Mouse (Mus musculus): ENCODE measurements around the gene Aggf1. TPM values are rescaled to one million over a fixed set of nuclear protein-coding genes. Genes with fewer than 3 reads are reported as not detected.
"Not testable (repeated sequence)": the region's sequence is repeated elsewhere in the genome, so short reads cannot be mapped to it uniquely, and the experiment has no call there.

Gene Aggf1
- total RNA-seq (2021): 10 to 100 TPM; 44.4 to 47.0 TPM
- long read RNA-seq, experiment 1, transcript Aggf1-201 (14 exons, 3,249 nt): major isoform, 105 of 111 reads
- long read RNA-seq, experiment 1, partial matches to known transcripts: 3 of 111 reads
- long read RNA-seq, experiment 1, other reads (novel, unspliced or antisense): 3 of 111 reads
- long read RNA-seq, experiment 2, transcript Aggf1-201 (14 exons, 3,249 nt): major isoform, 105 of 122 reads
- long read RNA-seq, experiment 2, partial matches to known transcripts: 8 of 122 reads
- long read RNA-seq, experiment 2, other reads (novel, unspliced or antisense): 9 of 122 reads

DNA sequence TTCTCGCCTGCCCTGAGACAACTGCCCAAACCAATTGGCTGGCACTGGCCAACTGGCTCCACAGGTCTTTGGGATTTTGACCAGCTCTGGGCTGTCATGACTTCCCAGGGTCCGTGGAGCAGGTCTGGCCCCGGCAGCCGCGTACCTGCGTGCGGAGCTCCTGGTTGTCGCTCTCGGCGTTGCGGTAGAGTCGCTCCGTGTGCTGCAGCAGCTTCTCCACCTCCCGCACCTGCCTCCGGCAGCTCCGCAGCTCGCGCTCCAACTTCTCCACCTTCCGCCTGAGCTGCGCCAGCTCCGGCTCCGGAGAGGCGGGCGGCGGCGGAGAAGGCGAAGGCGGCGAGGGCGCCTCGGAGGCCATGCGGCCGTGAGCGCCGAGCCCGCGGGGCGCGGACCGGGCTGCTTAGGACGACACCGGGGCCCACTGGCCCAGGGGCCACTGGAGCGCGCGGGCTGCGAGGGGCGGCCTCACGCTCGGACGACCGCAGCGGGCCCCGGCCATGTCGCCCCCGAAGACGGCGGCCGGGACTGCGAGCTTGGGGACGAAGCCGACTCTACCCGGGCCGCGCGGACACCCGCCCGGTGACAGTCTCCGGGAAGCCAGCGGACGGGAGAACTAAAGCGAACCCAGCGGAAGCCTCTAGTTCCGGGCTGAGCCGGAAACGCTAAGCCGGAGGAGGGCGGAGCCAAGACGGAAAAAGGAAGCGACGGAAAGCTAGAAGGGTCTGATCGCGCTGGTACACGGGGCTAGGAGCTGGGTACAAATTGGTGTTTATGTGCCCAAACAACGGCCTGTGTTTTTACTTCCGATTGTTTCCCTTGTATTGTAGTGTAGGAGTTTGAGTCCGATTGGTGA is at the start of gene Aggf1:
Gene Aggf1, minus strand, starts transcription at position 652 of the 853 bp plus-strand sequence.
- intact Hi-C loops (cut with DNase I): no loop called here
- peak; percentile 89 to 92 for DNase-seq (ENCODE audit: low spot score in 2 of 2)

DNA sequence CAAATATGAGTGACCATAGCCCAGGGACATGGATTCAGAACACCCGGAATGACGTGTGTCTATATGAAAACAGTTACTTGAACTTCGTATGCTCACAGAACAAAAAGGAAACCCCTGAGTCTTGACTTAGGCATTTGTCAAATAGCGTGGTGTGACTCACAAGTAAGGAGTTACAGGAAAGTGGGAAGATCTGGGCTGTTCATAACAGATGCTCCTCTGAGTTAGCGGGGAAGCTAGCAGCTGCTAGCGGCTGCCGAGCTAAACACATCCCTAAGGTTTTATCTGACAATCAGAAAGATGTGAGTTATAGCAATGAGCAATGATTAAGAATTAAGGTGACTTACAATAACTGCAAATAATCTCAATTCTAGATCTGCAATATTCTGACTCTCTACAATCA is 49.8 kb upstream of the Aggf1 start:
- intact Hi-C loops (cut with DNase I): no loop called here
- DNase-seq (ENCODE audit: low spot score in 2 of 2): peak; percentile 20 to 33

DNA sequence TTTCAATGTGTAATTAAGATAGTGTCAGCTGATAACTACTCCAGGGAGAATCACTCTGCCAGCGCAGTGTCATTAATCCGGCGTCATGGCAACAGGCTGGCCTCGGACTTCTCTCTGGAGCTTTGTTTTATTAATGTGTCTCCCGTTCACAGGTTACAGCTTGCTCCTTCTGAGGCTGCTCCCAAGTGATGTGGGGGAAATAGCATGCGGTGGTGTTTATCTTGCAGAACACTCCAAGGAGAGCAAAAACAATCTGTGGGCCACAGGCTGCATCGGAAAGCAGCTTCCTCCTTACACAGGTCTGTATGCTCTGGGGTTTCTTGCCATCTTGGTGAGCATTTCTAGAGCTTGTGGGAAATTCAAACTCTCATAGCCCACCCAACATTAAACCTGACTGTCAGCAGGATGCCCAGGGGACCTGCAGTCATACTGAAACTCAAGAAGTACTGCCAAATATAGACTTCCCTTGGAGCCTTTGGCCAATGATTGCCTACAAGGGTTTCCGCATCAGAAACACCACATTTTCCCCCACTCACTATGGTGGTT is 44.1 kb upstream of the Aggf1 start:
- intact Hi-C loops (cut with DNase I): no loop called here
- no peak for DNase-seq (ENCODE audit: low spot score in 2 of 2)

DNA sequence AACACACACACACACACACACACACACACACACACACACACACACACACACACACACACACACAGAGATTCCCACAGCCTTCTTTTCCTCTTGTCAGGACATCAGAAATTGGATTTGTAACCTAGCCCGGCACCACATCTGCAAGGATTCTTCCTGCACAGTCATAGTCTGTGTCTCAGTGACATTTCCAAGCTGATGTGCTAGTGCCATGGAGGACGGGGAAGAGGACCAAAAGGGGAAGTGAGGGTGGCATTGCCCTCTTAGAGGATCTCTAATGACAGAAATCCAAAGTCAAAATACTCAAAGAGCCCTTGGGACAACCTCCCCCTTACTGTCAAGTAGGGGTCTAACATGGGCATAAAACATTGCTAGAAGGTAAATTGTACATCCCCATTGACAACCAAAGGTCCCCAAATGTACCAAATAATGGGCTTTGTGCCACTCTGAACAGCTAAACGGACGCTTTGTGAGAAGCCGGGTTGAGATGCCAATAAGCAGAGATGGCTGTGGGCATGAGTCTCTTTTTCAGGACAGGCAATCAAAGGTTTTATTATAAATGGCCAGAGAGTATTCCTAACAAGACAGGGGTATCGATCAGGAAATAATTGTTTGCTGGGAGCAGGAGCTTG is 43.5 kb upstream of the Aggf1 start:
- no peak for DNase-seq (ENCODE audit: low spot score in 2 of 2)
- intact Hi-C loops (cut with DNase I): no loop called here

DNA sequence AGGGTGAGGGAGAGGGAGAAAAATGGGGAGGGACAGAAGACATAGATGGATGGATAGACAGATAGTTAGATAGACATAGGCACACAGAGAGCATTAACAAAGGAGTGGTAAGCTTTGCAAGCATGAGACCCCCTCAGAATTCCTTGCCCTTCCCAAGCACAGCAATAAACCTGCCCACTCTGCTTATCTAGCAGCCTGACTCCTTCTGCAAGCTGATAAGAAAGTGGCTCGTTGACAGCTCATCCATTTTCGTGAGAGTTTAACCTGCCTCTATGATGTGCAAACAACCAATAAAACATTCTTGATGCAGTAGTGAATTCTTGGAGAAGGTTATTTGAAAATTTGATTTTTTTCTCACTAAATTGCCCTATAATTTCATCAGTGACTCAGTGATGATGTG is 37.1 kb upstream of the Aggf1 start:
- no peak for DNase-seq (ENCODE audit: low spot score in 2 of 2)
- intact Hi-C loops (cut with DNase I): no loop called here

DNA sequence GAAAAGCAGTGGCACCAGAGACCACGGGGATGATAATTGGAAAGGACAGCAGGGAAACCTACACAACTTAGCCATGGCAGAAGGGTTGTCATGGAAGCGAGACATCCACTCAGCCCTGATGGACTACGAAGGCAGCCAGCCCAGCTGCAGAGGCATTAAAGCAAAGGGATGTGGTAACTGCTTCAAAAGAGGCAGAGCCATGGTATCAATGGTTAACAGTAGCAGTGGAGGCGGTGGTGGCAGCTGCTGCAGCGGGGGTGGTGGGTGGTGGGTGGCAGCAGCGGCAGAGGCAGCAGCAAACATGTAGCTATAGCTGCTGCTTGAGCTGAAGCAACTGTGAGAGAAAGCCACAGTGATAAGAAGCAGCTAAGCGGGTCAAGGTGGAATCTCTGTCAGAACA is 18.1 kb upstream of the Aggf1 start:
- no peak for DNase-seq (ENCODE audit: low spot score in 2 of 2)
- intact Hi-C loops (cut with DNase I): loop anchor here (5.0 kb wide), 1 partner anchor 329 kb away; no protein-coding TSS in a partner anchor

DNA sequence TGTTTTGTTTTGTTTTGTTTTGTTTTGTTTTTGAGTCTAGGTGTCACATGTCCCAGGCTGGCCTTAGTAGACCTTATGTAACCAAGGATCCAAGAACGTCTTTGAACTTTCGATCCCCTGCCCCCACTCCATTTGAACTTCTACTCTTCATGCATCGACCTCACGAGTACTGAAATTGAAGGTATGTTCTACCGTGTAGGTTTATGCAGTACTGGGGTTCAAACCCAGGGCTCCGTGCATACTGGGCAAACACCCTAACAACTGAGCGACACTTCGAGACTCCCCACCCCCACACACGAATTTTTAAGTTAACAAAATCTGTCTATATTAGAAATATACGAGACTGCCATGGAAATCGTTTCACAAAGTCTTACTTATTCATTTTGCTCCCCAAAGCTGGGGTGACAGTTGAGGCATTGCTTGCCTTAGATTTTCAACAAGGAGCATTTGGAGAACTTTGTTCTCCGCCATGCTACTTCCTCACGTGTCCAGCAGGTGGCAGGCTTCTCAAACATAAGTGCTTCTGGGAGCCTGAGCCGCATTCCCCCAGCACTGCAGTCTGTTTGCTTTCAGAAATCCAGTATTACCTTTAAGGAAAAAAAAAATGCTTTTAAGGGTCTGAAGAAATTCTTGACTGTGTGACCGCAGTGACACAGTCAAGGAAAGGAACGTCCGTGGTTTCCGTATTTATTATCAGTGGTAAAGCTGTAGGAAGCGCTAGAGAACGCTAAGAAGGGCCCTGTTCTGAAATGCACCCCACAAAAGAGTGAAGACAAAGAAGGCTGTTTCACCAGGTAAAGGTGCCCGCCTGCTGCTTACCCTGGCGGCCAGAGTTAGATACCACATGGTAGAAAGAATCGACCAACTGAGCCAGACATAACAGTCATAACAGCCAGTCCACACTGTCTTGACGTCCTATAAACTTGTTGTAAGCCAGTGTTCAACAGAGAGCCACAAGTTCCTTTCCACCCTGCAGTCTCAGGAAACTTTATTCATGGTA is 15.0 kb upstream of the Aggf1 start:
- intact Hi-C loops (cut with DNase I): loop anchor here (1.0 to 5.0 kb wide), 2 partner anchors 91 to 332 kb away; no protein-coding TSS in a partner anchor
- DNase-seq (ENCODE audit: low spot score in 2 of 2): peak; percentile 85 to 87

DNA sequence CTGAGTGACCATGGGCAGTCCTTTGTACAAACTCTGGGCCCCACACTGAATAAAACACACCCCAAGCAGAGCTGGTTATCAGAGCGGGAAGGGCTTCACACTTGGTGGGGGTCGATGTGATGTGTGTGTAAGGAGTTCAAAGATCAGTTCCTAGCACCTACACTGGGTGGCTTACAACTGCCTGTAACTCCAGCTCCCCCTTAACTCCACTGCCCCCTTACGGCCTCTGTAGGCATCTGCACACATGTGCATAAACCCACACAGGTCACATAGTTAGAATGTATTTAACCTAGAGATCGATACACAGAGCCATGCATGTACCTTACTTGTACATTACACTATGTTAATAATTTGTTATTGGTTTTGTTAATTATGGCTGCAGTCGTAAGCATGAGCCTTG is 13.1 kb upstream of the Aggf1 start:
- no peak for DNase-seq (ENCODE audit: low spot score in 2 of 2)
- intact Hi-C loops (cut with DNase I): no loop called here

DNA sequence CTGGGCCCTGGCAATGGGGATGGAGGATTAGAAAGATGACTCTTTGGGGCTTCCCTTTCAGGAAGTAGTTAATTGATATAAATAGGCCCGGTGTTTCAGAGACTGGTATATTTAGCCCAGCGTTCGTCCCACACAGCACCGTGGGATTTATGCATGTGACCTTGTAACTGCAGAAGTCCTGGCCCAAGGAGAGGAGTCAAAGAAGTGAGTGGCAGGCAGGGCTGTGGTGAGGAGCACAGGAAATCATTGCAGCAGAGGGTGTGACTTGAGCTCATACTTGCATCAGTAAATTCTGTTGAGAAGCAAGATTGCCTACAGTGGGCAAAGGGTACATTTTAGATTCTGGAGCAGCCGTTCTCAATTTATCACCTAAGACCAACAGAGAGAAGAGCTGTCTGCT is 7.3 kb upstream of the Aggf1 start:
- intact Hi-C loops (cut with DNase I): no loop called here
- no peak for DNase-seq (ENCODE audit: low spot score in 2 of 2)

DNA sequence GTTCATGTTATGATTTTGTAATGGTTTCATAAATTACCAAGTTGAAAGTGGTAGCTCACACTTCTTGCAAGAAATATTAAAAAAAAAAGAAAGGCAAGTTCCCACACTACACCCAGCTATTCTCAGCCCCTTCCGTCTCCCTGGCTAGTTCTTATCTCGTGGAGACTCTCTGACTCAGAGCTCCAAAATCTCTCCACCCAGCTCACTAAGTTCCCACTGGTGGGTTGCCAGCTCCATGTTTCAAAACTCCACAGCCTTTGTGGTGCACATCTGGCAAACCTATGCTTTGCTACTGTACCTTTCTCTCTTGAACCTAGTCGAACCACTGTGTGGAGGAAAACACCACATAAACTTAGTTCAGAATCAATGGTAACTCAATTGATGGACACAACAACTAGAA is 3.5 kb upstream of the Aggf1 start:
- DNase-seq (ENCODE audit: low spot score in 2 of 2): no peak
- intact Hi-C loops (cut with DNase I): no loop called here

DNA sequence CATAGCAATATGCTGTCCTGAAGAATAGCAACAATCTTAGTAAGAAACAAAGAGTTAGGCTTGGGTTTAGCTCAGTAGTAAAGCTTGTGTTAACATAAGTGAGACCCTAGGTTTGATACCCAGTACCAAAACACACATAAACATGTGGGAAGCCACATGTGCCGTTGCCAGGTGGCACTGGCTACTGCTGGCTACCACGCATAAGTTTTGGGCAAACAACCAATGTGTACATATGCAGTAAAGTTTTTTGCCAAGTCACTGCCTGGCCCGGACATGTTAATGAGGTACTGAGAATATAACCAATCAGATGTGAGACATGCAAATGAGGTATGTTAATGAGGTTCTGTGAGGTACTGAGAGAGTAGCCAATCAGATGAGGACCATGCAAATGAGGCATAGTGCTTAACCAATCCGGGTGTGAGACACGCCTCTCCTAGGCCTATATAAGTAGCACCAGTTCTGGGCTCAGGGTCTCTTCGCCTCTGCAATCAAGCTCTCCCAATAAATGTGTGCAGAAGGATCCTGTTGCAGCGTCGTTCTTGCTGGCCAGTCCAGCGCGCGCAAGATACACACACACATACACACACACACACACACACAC is 1.6 kb upstream of the Aggf1 start:
- DNase-seq (ENCODE audit: low spot score in 2 of 2); intact Hi-C loops (cut with DNase I): not testable (repeated sequence)

DNA sequence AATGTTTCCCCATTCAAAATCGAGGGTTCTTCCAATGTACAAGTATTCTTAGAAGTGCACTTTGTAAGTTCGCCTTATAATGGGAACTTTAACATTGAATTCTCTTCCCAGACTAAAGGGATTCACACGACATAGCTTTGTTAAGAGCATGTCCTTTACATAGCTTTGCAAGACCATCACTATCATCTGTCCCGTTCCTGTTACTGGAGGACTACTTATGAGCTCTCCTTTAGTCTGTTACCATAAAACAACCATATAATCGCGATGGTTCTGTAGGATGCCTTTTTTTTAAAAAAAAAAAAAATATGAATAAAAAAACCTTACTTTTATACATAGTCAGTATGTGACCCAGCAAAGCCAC is 382 bp upstream of the Aggf1 start:
- intact Hi-C loops (cut with DNase I): no loop called here
- no peak for DNase-seq (ENCODE audit: low spot score in 2 of 2)

DNA sequence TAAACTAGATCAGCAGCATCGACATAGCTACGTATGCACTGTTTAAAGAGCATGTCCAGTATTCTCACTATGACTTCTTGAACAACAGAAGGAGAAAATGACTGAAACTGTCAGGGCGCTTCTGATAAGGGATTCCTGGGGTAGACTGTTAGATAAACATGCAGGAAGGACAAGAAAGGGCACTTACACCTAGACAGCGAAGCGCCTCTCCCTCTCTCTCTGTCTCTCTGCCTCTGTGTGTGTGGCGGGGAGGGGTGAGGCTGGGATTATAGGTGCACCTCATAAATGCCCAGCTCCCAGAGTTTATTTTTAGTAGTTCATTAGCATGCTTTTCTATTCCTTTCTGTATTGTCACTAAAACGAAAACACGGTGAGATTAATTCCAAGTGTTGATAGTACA is 8.8 kb downstream of the Aggf1 start:
- DNase-seq (ENCODE audit: low spot score in 2 of 2): no peak
- intact Hi-C loops (cut with DNase I): no loop called here

DNA sequence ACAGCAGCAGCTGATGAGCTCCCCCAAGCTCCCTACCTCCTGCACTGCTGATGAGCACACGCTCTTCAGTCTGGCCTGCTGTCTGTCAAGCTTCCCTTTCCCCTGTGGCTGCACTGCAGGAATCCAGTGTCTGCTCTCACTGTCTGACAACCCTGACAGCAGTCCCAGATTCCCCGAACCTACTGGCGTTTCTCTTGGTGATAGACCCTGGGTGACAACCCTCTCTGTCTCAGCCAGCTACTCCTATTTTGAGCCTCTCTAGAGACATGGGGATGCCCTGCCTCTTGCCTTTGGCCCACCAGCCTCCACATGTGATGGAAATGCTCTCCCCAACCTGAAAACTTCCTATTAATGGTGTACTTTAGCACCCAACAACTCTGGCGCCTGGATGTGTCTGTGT is 11.7 kb downstream of the Aggf1 start:
- intact Hi-C loops (cut with DNase I): no loop called here
- no peak for DNase-seq (ENCODE audit: low spot score in 2 of 2)

DNA sequence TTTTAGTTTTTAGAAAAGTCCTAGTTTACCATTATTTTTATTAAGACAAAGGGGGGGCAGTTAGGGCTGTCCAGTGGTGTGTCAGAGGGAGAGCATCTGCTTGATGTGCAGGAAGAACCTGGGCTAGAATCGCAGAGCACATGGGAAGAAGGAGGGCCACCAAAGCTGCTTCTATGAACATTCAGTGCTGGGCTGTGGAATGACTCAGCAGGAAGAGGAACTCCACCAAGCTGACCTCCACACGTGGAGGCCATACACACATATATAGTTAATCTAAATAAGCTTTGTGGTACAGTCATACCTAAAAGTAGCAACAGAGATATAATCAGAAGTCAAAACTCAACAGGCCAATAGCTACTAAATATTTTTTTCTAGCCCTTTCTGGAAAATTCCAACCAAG is 16.9 kb downstream of the Aggf1 start:
- DNase-seq (ENCODE audit: low spot score in 2 of 2): no peak
- intact Hi-C loops (cut with DNase I): no loop called here

DNA sequence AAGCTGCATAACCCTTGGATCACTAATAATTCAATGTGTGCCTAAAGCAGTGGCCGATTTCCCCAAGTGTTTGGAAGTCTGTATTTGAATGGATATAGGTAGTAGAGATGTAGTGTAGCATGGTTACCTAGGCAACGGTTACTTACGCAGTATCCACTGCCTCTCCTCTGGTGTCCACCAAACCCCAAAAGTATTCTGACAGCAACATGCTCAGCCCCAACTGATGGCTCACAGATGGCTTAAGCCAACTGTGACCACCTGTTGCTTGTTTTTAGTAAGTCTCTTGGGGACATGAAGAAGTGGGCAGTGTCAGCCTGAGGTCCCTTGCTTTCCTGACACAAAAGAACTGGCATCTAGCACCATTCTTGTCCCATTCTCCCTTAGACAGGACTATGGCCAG is 26.7 kb downstream of the Aggf1 start:
- no peak for DNase-seq (ENCODE audit: low spot score in 2 of 2)
- intact Hi-C loops (cut with DNase I): loop anchor here (5.0 kb wide), 1 partner anchor 331 kb away; no protein-coding TSS in a partner anchor

DNA sequence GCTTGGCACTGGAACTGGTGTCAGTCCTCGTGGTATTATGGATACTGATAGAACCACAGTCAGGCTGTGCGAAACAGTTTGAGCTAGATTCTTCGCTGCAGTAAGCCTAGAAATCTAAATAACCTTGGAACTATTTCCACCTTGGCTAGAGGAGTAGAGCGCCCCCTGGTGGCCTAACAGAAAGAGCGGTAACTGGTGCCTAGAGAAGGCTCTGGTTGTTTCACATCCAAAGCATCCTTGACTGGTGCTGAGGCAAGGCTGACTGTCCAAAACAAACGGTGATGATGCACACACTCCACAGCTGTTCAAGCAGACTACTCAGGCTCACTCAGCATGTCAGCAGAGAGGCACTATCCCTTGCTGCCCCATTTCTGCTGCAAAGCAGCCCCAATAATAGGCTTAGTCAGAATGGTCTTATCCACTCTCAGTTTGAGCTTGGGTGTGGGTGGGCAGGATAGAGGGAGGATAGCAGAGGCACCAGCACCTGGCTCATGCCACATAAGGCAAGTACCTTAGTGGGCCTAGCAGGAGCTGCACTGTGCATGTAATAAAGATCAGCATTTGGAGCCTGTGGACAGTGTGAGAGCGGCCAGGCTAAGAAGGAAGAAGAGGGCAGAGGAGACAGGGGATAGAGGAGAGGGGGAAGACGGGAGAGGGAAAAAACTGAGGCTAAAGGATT is 28.0 kb downstream of the Aggf1 start:
- intact Hi-C loops (cut with DNase I): loop anchor here (2.0 to 5.0 kb wide), 2 partner anchors 22 to 330 kb away; no protein-coding TSS in a partner anchor
- peak; percentile 85 to 88 for DNase-seq (ENCODE audit: low spot score in 2 of 2)

DNA sequence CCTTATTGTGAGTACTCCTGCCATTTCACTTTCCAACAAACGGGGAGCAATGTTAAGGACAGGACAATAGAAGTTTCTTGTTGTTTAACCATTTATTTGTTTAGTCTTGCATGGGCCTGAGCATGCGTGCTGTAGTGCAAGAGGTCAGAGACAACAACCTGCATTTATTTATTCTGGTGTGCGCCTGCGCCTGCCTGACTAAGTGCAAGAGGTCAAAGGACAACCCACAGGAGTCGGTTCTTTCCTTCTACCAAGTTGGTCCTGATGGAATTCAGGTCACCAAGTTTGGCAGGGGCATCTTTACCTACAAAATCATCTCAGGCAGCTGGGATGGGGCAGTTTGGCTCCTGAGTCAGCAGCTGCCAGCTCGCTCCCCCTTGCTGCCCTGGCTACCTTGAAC is 29.3 kb downstream of the Aggf1 start:
- intact Hi-C loops (cut with DNase I): loop anchor here (2.0 to 5.0 kb wide), 2 partner anchors 21 to 329 kb away; no protein-coding TSS in a partner anchor
- DNase-seq (ENCODE audit: low spot score in 2 of 2): no peak

Measured in left cerebral cortex, postnatal 14 days (tissue).